ENCODE assay signal across 13 mouse cellular contexts in genomic region chr2:166779956-166780355, GRCm38 (mm10).
"Had no signal": no experiment of that assay in that cellular context is flagged by ENCODE, and none has a peak within 500 bp of the region (broad histone marks: within the 10 kb centered on the region; RNA-seq: fewer than 3 reads in every experiment).

No protein-coding gene starts in this region.

- H3K27ac ChIP-seq: left cerebral cortex, adult 2 months; liver, embryonic 12.5 days; neural tube, embryonic 15.5 days had no signal

- H3K27me3 ChIP-seq: neural tube, embryonic 15.5 days had no signal

- H3K9me3 ChIP-seq: limb, embryonic 10.5 days; liver, embryonic 12.5 days; neural tube, embryonic 15.5 days had no signal

- ATAC-seq: liver, embryonic 12.5 days; midbrain, embryonic 16.5 days had no signal

- H3K4me3 ChIP-seq: left cerebral cortex, adult 2 months; limb, embryonic 10.5 days; liver, embryonic 12.5 days; neural tube, embryonic 15.5 days had no signal

- H3K36me3 ChIP-seq: limb, embryonic 10.5 days; liver, embryonic 12.5 days; neural tube, embryonic 15.5 days had no signal

- DNase-seq: kidney, postnatal 14 days; lung, embryonic 14.5 days; lung, postnatal 10 days; lung, postnatal 4 days; retina, postnatal 1 day; right cerebral cortex, postnatal 25 days; thymus, postnatal 14 days had no signal

- H3K9ac ChIP-seq: liver, embryonic 12.5 days; lung, embryonic 14.5 days; neural tube, embryonic 15.5 days had no signal

- H3K4me2 ChIP-seq: liver, embryonic 12.5 days; lung, embryonic 14.5 days; midbrain, embryonic 11.5 days; neural tube, embryonic 15.5 days had no signal
